Mouse (Mus musculus): ENCODE data around the gene Clic4. TPM values are rescaled to one million over a fixed set of nuclear protein-coding genes. Genes with fewer than 3 reads are reported as not detected.

Clic4 gene
- polyA plus RNA-seq, 1 experiment from 2014 or later, result 207 TPM

- DNase-seq (ENCODE audit: low spot score), result peak; percentile 33
- WGBS, result under 1% methylated on average over 20 of the region's 20 CpGs
- H3K27me3 ChIP-seq (replicated peaks; ENCODE audit: low read depth, poor library complexity, severe bottlenecking), result peaks cover 25% of the 10 kb centered on the region
- peak overlapping the region; percentile 96 for H3K4me3 ChIP-seq
- peak overlapping the region; percentile 98 for H3K27ac ChIP-seq (replicated peaks)
- peaks cover 55% of the 10 kb centered on the region for H3K4me1 ChIP-seq
- H3K36me3 ChIP-seq (replicated peaks), result peaks cover 32% of the 10 kb centered on the region
- no peaks in the 10 kb centered on the region for H3K9me3 ChIP-seq
Observed at GRCm38 (mm10) chr4:135271419-135271828, 1.2 kb downstream of the Clic4 start.

GRCm38 (mm10) chr4:135270476-135270875, 2.1 kb downstream of the Clic4 start:
- Histone ChIP-seq H3K27ac (replicated peaks) (0 out of 2 replicates have a peak overlapping the region, but pooled peaks have one; percentile 98), H3K4me1 (peaks cover 55% of the 10 kb centered on the region), H3K27me3 (replicated peaks; ENCODE audit: low read depth, poor library complexity, severe bottlenecking) (peaks cover 22% of the 10 kb centered on the region), H3K36me3 (replicated peaks) (peaks cover 38% of the 10 kb centered on the region), H3K9me3 (no peaks in the 10 kb centered on the region), H3K4me3 (peak overlapping the region; percentile 96)
- DNase-seq (ENCODE audit: low spot score), result no peak
- WGBS, result 44% methylated on average over 8 of the region's 8 CpGs

- no peak for DNase-seq (ENCODE audit: low spot score)
- H3K27me3 ChIP-seq (replicated peaks; ENCODE audit: low read depth, poor library complexity, severe bottlenecking), result peaks cover 15% of the 10 kb centered on the region
- H3K27ac ChIP-seq (replicated peaks), result no peak overlapping the region
- H3K4me1 ChIP-seq, result peaks cover 55% of the 10 kb centered on the region
- 77% methylated on average over 7 of the region's 7 CpGs for WGBS
- peak overlapping the region; percentile 96 for H3K4me3 ChIP-seq
- H3K9me3 ChIP-seq, result no peaks in the 10 kb centered on the region
- peaks cover 44% of the 10 kb centered on the region for H3K36me3 ChIP-seq (replicated peaks)
Observed at GRCm38 (mm10) chr4:135269656-135270341, 2.8 kb downstream of the Clic4 start.

GRCm38 (mm10) chr4:135267521-135267920, 5.1 kb downstream of the Clic4 start:
- Histone ChIP-seq H3K4me1 (peaks cover 46% of the 10 kb centered on the region), H3K9me3 (no peaks in the 10 kb centered on the region), H3K4me3 (peak overlapping the region; percentile 23; the same call in 1 of the 2 replicates), H3K27me3 (replicated peaks; ENCODE audit: low read depth, poor library complexity, severe bottlenecking) (no peaks in the 10 kb centered on the region), H3K36me3 (replicated peaks) (peaks cover 62% of the 10 kb centered on the region), H3K27ac (replicated peaks) (no peak overlapping the region)
- no peak for DNase-seq (ENCODE audit: low spot score)
- 61% methylated on average over 8 of the region's 8 CpGs for WGBS

GRCm38 (mm10) chr4:135266987-135267386, 5.6 kb downstream of the Clic4 start:
- Histone ChIP-seq H3K4me3 (peak overlapping the region; percentile 23; the same call in 1 of the 2 replicates), H3K27ac (replicated peaks) (no peak overlapping the region; the same call in 1 of the 2 replicates), H3K27me3 (replicated peaks; ENCODE audit: low read depth, poor library complexity, severe bottlenecking) (no peaks in the 10 kb centered on the region), H3K36me3 (replicated peaks) (peaks cover 68% of the 10 kb centered on the region), H3K9me3 (no peaks in the 10 kb centered on the region), H3K4me1 (peaks cover 46% of the 10 kb centered on the region)
- 75% methylated on average over 9 of the region's 9 CpGs for WGBS
- no peak for DNase-seq (ENCODE audit: low spot score)

- Histone ChIP-seq H3K36me3 (replicated peaks) (peaks cover 64% of the 10 kb centered on the region), H3K27me3 (replicated peaks; ENCODE audit: low read depth, poor library complexity, severe bottlenecking) (no peaks in the 10 kb centered on the region), H3K4me3 (no peak overlapping the region), H3K4me1 (peaks cover 10% of the 10 kb centered on the region), H3K9me3 (no peaks in the 10 kb centered on the region), H3K27ac (replicated peaks) (no peak overlapping the region)
- WGBS, result 85% methylated on average over 4 of the region's 4 CpGs
- no peak for DNase-seq (ENCODE audit: low spot score)
Observed at GRCm38 (mm10) chr4:135260434-135260833, 12.2 kb downstream of the Clic4 start.

- H3K4me3 ChIP-seq, result no peak overlapping the region
Observed at GRCm38 (mm10) chr4:135258521-135258920, 14.1 kb downstream of the Clic4 start.

GRCm38 (mm10) chr4:135257881-135258476, 14.6 kb downstream of the Clic4 start:
- H3K27ac ChIP-seq (replicated peaks), result no peak overlapping the region
- H3K4me1 ChIP-seq, result peaks cover 29% of the 10 kb centered on the region
- H3K9me3 ChIP-seq, result no peaks in the 10 kb centered on the region
- 72% methylated on average over 9 of the region's 9 CpGs for WGBS
- H3K36me3 ChIP-seq (replicated peaks), result peaks cover 52% of the 10 kb centered on the region
- no peak for DNase-seq (ENCODE audit: low spot score)
- no peaks in the 10 kb centered on the region for H3K27me3 ChIP-seq (replicated peaks; ENCODE audit: low read depth, poor library complexity, severe bottlenecking)
- H3K4me3 ChIP-seq, result no peak overlapping the region

More at GRCm38 (mm10) chr4:135258521-135258920, 14.1 kb downstream of the Clic4 start:
- no peak overlapping the region for H3K27ac ChIP-seq (replicated peaks)
- 50% methylated on average over 7 of the region's 7 CpGs for WGBS
- no peaks in the 10 kb centered on the region for H3K9me3 ChIP-seq
- H3K4me1 ChIP-seq, result peaks cover 23% of the 10 kb centered on the region
- DNase-seq (ENCODE audit: low spot score), result no peak
- peaks cover 52% of the 10 kb centered on the region for H3K36me3 ChIP-seq (replicated peaks)
- H3K27me3 ChIP-seq (replicated peaks; ENCODE audit: low read depth, poor library complexity, severe bottlenecking), result no peaks in the 10 kb centered on the region

GRCm38 (mm10) chr4:135256536-135257450, 15.8 kb downstream of the Clic4 start:
- Histone ChIP-seq H3K9me3 (no peaks in the 10 kb centered on the region), H3K4me1 (peaks cover 40% of the 10 kb centered on the region), H3K27me3 (replicated peaks; ENCODE audit: low read depth, poor library complexity, severe bottlenecking) (no peaks in the 10 kb centered on the region), H3K27ac (replicated peaks) (no peak overlapping the region), H3K4me3 (no peak overlapping the region), H3K36me3 (replicated peaks) (peaks cover 40% of the 10 kb centered on the region)
- 94% methylated on average over 11 of the region's 11 CpGs for WGBS
- DNase-seq (ENCODE audit: low spot score), result no peak

GRCm38 (mm10) chr4:135254770-135255169, 17.8 kb downstream of the Clic4 start:
- Histone ChIP-seq H3K9me3 (no peaks in the 10 kb centered on the region), H3K27ac (replicated peaks) (peak overlapping the region; percentile 49; the same call in 1 of the 2 replicates), H3K4me3 (no peak overlapping the region), H3K36me3 (replicated peaks) (peaks cover 33% of the 10 kb centered on the region), H3K4me1 (peaks cover 42% of the 10 kb centered on the region), H3K27me3 (replicated peaks; ENCODE audit: low read depth, poor library complexity, severe bottlenecking) (no peaks in the 10 kb centered on the region)
- DNase-seq (ENCODE audit: low spot score), result no peak
- 68% methylated on average over 3 of the region's 3 CpGs for WGBS

- peaks cover 37% of the 10 kb centered on the region for H3K36me3 ChIP-seq (replicated peaks)
- WGBS, result 91% methylated on average over 4 of the region's 4 CpGs
Observed at GRCm38 (mm10) chr4:135254321-135254720, 18.3 kb downstream of the Clic4 start.

More at GRCm38 (mm10) chr4:135254321-135254720, 18.3 kb downstream of the Clic4 start:
- Histone ChIP-seq H3K4me3 (no peak overlapping the region), H3K27ac (replicated peaks) (peak overlapping the region; percentile 49), H3K27me3 (replicated peaks; ENCODE audit: low read depth, poor library complexity, severe bottlenecking) (no peaks in the 10 kb centered on the region), H3K4me1 (peaks cover 42% of the 10 kb centered on the region), H3K9me3 (peaks cover 3% of the 10 kb centered on the region; the same call in 1 of the 2 replicates)
- DNase-seq (ENCODE audit: low spot score), result no peak

Data from embryonic facial prominence, embryonic 10.5 days (tissue).